ENCODE assay signal across 17 mouse cellular contexts in the genomic region with DNA sequence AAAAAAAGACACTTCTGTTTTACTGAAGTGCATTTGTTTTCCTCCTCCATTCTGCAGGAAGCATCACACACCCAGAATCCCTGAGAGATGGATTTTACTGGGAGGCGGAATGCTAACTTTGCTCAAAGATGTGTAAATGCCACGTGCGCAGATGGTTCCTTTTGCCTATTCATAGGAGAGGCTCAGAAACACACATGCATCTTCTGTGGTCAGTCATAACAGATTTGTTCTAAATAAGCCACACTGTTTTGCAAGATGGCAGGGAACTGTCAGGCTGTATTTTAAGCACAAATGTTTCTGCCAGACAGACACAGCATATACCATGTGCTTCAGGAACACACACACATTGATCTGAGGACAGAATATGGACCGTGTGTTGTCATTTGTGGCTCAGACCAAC.
DNase-seq lines count a peak whose midpoint lies in the region; ATAC-seq lines count a peak whose summit lies in the region.
"Had no signal": no experiment of that assay in that cellular context is flagged by ENCODE, and none has a peak within 500 bp of the region (broad histone marks: within the 10 kb centered on the region; RNA-seq: fewer than 3 reads in every experiment).

No protein-coding gene starts in this region.

- H3K27ac ChIP-seq in hindbrain, embryonic 13.5 days = no peak overlapping the region
- no peak overlapping the region for H3K27ac ChIP-seq in neural tube, embryonic 15.5 days (replicated peaks)
- H3K27ac ChIP-seq: embryonic facial prominence, embryonic 12.5 days had no signal

- no peak for ATAC-seq in hindbrain, embryonic 13.5 days (ENCODE audit: low FRiP score)
- no peak for ATAC-seq in neural tube, embryonic 15.5 days (ENCODE audit: low FRiP score)
- ATAC-seq: hindbrain, embryonic 16.5 days had no signal

- no peaks in the 10 kb centered on the region for H3K9me3 ChIP-seq in hindbrain, embryonic 13.5 days
- H3K9me3 ChIP-seq in neural tube, embryonic 15.5 days (replicated peaks) = no peaks in the 10 kb centered on the region
- H3K9me3 ChIP-seq: embryonic facial prominence, embryonic 12.5 days had no signal

- no peak overlapping the region for H3K4me2 ChIP-seq in hindbrain, embryonic 13.5 days
- H3K4me2 ChIP-seq in neural tube, embryonic 15.5 days = no peak overlapping the region
- H3K4me2 ChIP-seq: embryonic facial prominence, embryonic 12.5 days; lung, embryonic 14.5 days had no signal

- H3K4me1 ChIP-seq in hindbrain, embryonic 13.5 days (replicated peaks) = no peaks in the 10 kb centered on the region
- H3K4me1 ChIP-seq in neural tube, embryonic 15.5 days = no peaks in the 10 kb centered on the region
- H3K4me1 ChIP-seq: embryonic facial prominence, embryonic 12.5 days had no signal

- H3K36me3 ChIP-seq in hindbrain, embryonic 13.5 days = no peaks in the 10 kb centered on the region
- no peaks in the 10 kb centered on the region for H3K36me3 ChIP-seq in neural tube, embryonic 15.5 days
- H3K36me3 ChIP-seq: embryonic facial prominence, embryonic 12.5 days had no signal

- 89% methylated on average over 4 of the region's 4 CpGs for WGBS in hindbrain, embryonic 13.5 days
- WGBS in neural tube, embryonic 15.5 days = 93% methylated on average over 4 of the region's 4 CpGs

- no peak overlapping the region for H3K9ac ChIP-seq in hindbrain, embryonic 13.5 days
- H3K9ac ChIP-seq in neural tube, embryonic 15.5 days (replicated peaks) = no peak overlapping the region
- H3K9ac ChIP-seq: embryonic facial prominence, embryonic 12.5 days; lung, embryonic 14.5 days had no signal

- DNase-seq in brain, embryonic 18.5 days (ENCODE audit: low read depth, low spot score) = peak; percentile 61
- DNase-seq in frontal cortex, postnatal 10 days (ENCODE audit: low spot score in 2 of 2) = peak; percentile 17 to 23
- peak; percentile 6 to 47 for DNase-seq in layer of hippocampus, postnatal 14 days (ENCODE audit: low spot score in 2 of 2)
- peak; percentile 28 to 34 for DNase-seq in right cerebral cortex, adult 2 months (ENCODE audit: low spot score in 2 of 2)
- no peak for DNase-seq in adipocyte (ENCODE audit: low spot score)
- DNase-seq in Muller cell, postnatal 12 days (ENCODE audit: inconsistent ontology term) = no peak
- DNase-seq: cerebellum, postnatal 25 days; heart, adult 18-20 months; heart, postnatal 10 days; kidney, adult 18-20 months; kidney, postnatal 4 days; liver; lung, embryonic 14.5 days had no signal

- H3K27me3 ChIP-seq in hindbrain, embryonic 13.5 days = no peaks in the 10 kb centered on the region
- no peaks in the 10 kb centered on the region for H3K27me3 ChIP-seq in neural tube, embryonic 15.5 days (replicated peaks)
- H3K27me3 ChIP-seq: embryonic facial prominence, embryonic 12.5 days had no signal

- H3K4me3 ChIP-seq in hindbrain, embryonic 13.5 days = no peak overlapping the region
- no peak overlapping the region for H3K4me3 ChIP-seq in neural tube, embryonic 15.5 days (replicated peaks)
- H3K4me3 ChIP-seq: embryonic facial prominence, embryonic 12.5 days had no signal

Comparison
In these comparisons a context has a peak if more than half of its experiments do, and no peak if none do; other contexts are left out.
1. DNase-seq: peak in brain, embryonic 18.5 days (single experiment), frontal cortex, postnatal 10 days (2 of 2), layer of hippocampus, postnatal 14 days (2 of 2) and right cerebral cortex, adult 2 months (2 of 2); none in adipocyte (single experiment) and Muller cell, postnatal 12 days (single experiment).